Mouse (Mus musculus): ENCODE measurements around the gene Rab25. TPM values are rescaled to one million over a fixed set of nuclear protein-coding genes. Genes with fewer than 3 reads are reported as not detected.

Rab25 gene
- polyA plus RNA-seq, 1 experiment from 2014 or later: 1.1 TPM

GRCm38 (mm10) chr3:88509250-88509649 is 38.9 kb downstream of the Rab25 start:
- Histone ChIP-seq H3K9me3 (replicated peaks; ENCODE audit: control insufficient read depth, low read length) (no peaks in the 10 kb centered on the region), H3K4me2 (ENCODE audit: low read depth, low read length) (peak overlapping the region; percentile 65), H3K27me3 (ENCODE audit: control insufficient read depth, insufficient read depth, low read depth, low read length) (0 out of 2 replicates have a peak, but pooled peaks cover 3% of the 10 kb centered on the region), H3K4me1 (ENCODE audit: control insufficient read depth, low read depth, low read length) (peaks cover 36% of the 10 kb centered on the region), H3K9ac (ENCODE audit: low read depth, low read length) (peak overlapping the region; percentile 34), H3K4me3 (ENCODE audit: low read depth, low read length) (peak overlapping the region; percentile 54), H3K36me3 (ENCODE audit: control insufficient read depth, insufficient read depth) (no peaks in the 10 kb centered on the region), H3K27ac (ENCODE audit: low read length) (peak overlapping the region; percentile 76; the same call in 1 of the 2 replicates)
- 49% methylated on average over 3 of the region's 3 CpGs for whole genome bisulfite sequencing (ENCODE audit: insufficient replicate concordance)
- ATAC-seq (ENCODE audit: low read depth): no peak

GRCm38 (mm10) chr3:88505765-88506164 is 42.3 kb downstream of the Rab25 start:
- ATAC-seq (ENCODE audit: low read depth): no peak
- H3K4me1 ChIP-seq (ENCODE audit: control insufficient read depth, low read depth, low read length): peaks cover 39% of the 10 kb centered on the region

GRCm38 (mm10) chr3:88505081-88505480 is 43.0 kb downstream of the Rab25 start:
- no peak overlapping the region for H3K4me3 ChIP-seq (ENCODE audit: low read depth, low read length)
- H3K9ac ChIP-seq (ENCODE audit: low read depth, low read length): no peak overlapping the region
- no peak overlapping the region for H3K27ac ChIP-seq (ENCODE audit: low read length)
- no peak overlapping the region for H3K4me2 ChIP-seq (ENCODE audit: low read depth, low read length)
- no peaks in the 10 kb centered on the region for H3K9me3 ChIP-seq (replicated peaks; ENCODE audit: control insufficient read depth, low read length)
- H3K4me1 ChIP-seq (ENCODE audit: control insufficient read depth, low read depth, low read length): peaks cover 39% of the 10 kb centered on the region
- WGBS (ENCODE audit: insufficient replicate concordance): 61% methylated on average over 6 of the region's 6 CpGs
- no peak for ATAC-seq (ENCODE audit: low read depth)
- no peaks in the 10 kb centered on the region for H3K27me3 ChIP-seq (ENCODE audit: control insufficient read depth, insufficient read depth, low read depth, low read length)
- no peaks in the 10 kb centered on the region; the same call in 1 of the 2 replicates for H3K36me3 ChIP-seq (ENCODE audit: control insufficient read depth, insufficient read depth)

More at GRCm38 (mm10) chr3:88505765-88506164, 42.3 kb downstream of the Rab25 start:
- Histone ChIP-seq H3K9me3 (replicated peaks; ENCODE audit: control insufficient read depth, low read length) (no peaks in the 10 kb centered on the region), H3K27me3 (ENCODE audit: control insufficient read depth, insufficient read depth, low read depth, low read length) (no peaks in the 10 kb centered on the region), H3K4me2 (ENCODE audit: low read depth, low read length) (no peak overlapping the region), H3K36me3 (ENCODE audit: control insufficient read depth, insufficient read depth) (no peaks in the 10 kb centered on the region), H3K4me3 (ENCODE audit: low read depth, low read length) (no peak overlapping the region), H3K9ac (ENCODE audit: low read depth, low read length) (no peak overlapping the region), H3K27ac (ENCODE audit: low read length) (no peak overlapping the region)
- WGBS (ENCODE audit: insufficient replicate concordance): 52% methylated on average over 7 of the region's 7 CpGs

- Histone ChIP-seq H3K27ac (ENCODE audit: low read length) (no peak overlapping the region), H3K4me2 (ENCODE audit: low read depth, low read length) (no peak overlapping the region), H3K4me3 (ENCODE audit: low read depth, low read length) (no peak overlapping the region), H3K4me1 (ENCODE audit: control insufficient read depth, low read depth, low read length) (peaks cover 36% of the 10 kb centered on the region), H3K36me3 (ENCODE audit: control insufficient read depth, insufficient read depth) (no peaks in the 10 kb centered on the region; the same call in 1 of the 2 replicates), H3K9ac (ENCODE audit: low read depth, low read length) (no peak overlapping the region), H3K9me3 (replicated peaks; ENCODE audit: control insufficient read depth, low read length) (no peaks in the 10 kb centered on the region), H3K27me3 (ENCODE audit: control insufficient read depth, insufficient read depth, low read depth, low read length) (no peaks in the 10 kb centered on the region)
- WGBS (ENCODE audit: insufficient replicate concordance): 41% methylated on average over 8 of the region's 8 CpGs
- ATAC-seq (ENCODE audit: low read depth): no peak
Observed at GRCm38 (mm10) chr3:88503881-88504746, 44.0 kb downstream of the Rab25 start.

- Histone ChIP-seq H3K4me3 (ENCODE audit: low read depth, low read length) (peak overlapping the region; percentile 93), H3K27me3 (ENCODE audit: control insufficient read depth, insufficient read depth, low read depth, low read length) (no peaks in the 10 kb centered on the region), H3K9ac (ENCODE audit: low read depth, low read length) (peak overlapping the region; percentile 90; the same call in 1 of the 2 replicates), H3K4me1 (ENCODE audit: control insufficient read depth, low read depth, low read length) (peaks cover 42% of the 10 kb centered on the region), H3K4me2 (ENCODE audit: low read depth, low read length) (peak overlapping the region; percentile 88), H3K9me3 (replicated peaks; ENCODE audit: control insufficient read depth, low read length) (no peaks in the 10 kb centered on the region), H3K27ac (ENCODE audit: low read length) (peak overlapping the region; percentile 85; the same call in 1 of the 2 replicates), H3K36me3 (ENCODE audit: control insufficient read depth, insufficient read depth) (peaks cover 5% of the 10 kb centered on the region; the same call in 1 of the 2 replicates)
- 35% methylated on average over 4 of the region's 4 CpGs for WGBS (ENCODE audit: insufficient replicate concordance)
- ATAC-seq (ENCODE audit: low read depth): no peak
Observed at GRCm38 (mm10) chr3:88503505-88503863, 44.6 kb downstream of the Rab25 start.

GRCm38 (mm10) chr3:88502641-88503504 is 45.2 kb downstream of the Rab25 start:
- Histone ChIP-seq H3K36me3 (ENCODE audit: control insufficient read depth, insufficient read depth) (peaks cover 6% of the 10 kb centered on the region; the same call in 1 of the 2 replicates), H3K4me1 (ENCODE audit: control insufficient read depth, low read depth, low read length) (peaks cover 48% of the 10 kb centered on the region), H3K27ac (ENCODE audit: low read length) (peak overlapping the region; percentile 85), H3K4me3 (ENCODE audit: low read depth, low read length) (peak overlapping the region; percentile 93), H3K9ac (ENCODE audit: low read depth, low read length) (peak overlapping the region; percentile 90), H3K27me3 (ENCODE audit: control insufficient read depth, insufficient read depth, low read depth, low read length) (no peaks in the 10 kb centered on the region), H3K4me2 (ENCODE audit: low read depth, low read length) (peak overlapping the region; percentile 88), H3K9me3 (replicated peaks; ENCODE audit: control insufficient read depth, low read length) (no peaks in the 10 kb centered on the region)
- WGBS (ENCODE audit: insufficient replicate concordance): 3% methylated on average over 55 of the region's 55 CpGs
- peak; percentile 93 for ATAC-seq (ENCODE audit: low read depth)

- Histone ChIP-seq H3K4me2 (ENCODE audit: low read depth, low read length) (peak overlapping the region; percentile 88), H3K9ac (ENCODE audit: low read depth, low read length) (peak overlapping the region; percentile 90), H3K27me3 (ENCODE audit: control insufficient read depth, insufficient read depth, low read depth, low read length) (no peaks in the 10 kb centered on the region), H3K36me3 (ENCODE audit: control insufficient read depth, insufficient read depth) (peaks cover 6% of the 10 kb centered on the region; the same call in 1 of the 2 replicates), H3K4me3 (ENCODE audit: low read depth, low read length) (peak overlapping the region; percentile 93), H3K4me1 (ENCODE audit: control insufficient read depth, low read depth, low read length) (peaks cover 56% of the 10 kb centered on the region), H3K9me3 (replicated peaks; ENCODE audit: control insufficient read depth, low read length) (no peaks in the 10 kb centered on the region), H3K27ac (ENCODE audit: low read length) (peak overlapping the region; percentile 85)
- no peak for ATAC-seq (ENCODE audit: low read depth)
- 25% methylated on average over 11 of the region's 11 CpGs for WGBS (ENCODE audit: insufficient replicate concordance)
Observed at GRCm38 (mm10) chr3:88502031-88502571, 46.0 kb downstream of the Rab25 start.

- peak overlapping the region; percentile 85 for H3K27ac ChIP-seq (ENCODE audit: low read length)
- H3K4me3 ChIP-seq (ENCODE audit: low read depth, low read length): peak overlapping the region; percentile 93
- H3K9me3 ChIP-seq (replicated peaks; ENCODE audit: control insufficient read depth, low read length): no peaks in the 10 kb centered on the region
- H3K9ac ChIP-seq (ENCODE audit: low read depth, low read length): peak overlapping the region; percentile 90
- H3K4me2 ChIP-seq (ENCODE audit: low read depth, low read length): peak overlapping the region; percentile 88
- H3K36me3 ChIP-seq (ENCODE audit: control insufficient read depth, insufficient read depth): peaks cover 6% of the 10 kb centered on the region; the same call in 1 of the 2 replicates
- WGBS (ENCODE audit: insufficient replicate concordance): 17% methylated on average over 6 of the region's 6 CpGs
- H3K27me3 ChIP-seq (ENCODE audit: control insufficient read depth, insufficient read depth, low read depth, low read length): no peaks in the 10 kb centered on the region
- H3K4me1 ChIP-seq (ENCODE audit: control insufficient read depth, low read depth, low read length): peaks cover 60% of the 10 kb centered on the region
- ATAC-seq (ENCODE audit: low read depth): peak; percentile 33
Observed at GRCm38 (mm10) chr3:88501366-88502030, 46.6 kb downstream of the Rab25 start.

Data from liver, embryonic 16.5 days (tissue).